ENCODE assay signal across 12 mouse cellular contexts in the genomic region with DNA sequence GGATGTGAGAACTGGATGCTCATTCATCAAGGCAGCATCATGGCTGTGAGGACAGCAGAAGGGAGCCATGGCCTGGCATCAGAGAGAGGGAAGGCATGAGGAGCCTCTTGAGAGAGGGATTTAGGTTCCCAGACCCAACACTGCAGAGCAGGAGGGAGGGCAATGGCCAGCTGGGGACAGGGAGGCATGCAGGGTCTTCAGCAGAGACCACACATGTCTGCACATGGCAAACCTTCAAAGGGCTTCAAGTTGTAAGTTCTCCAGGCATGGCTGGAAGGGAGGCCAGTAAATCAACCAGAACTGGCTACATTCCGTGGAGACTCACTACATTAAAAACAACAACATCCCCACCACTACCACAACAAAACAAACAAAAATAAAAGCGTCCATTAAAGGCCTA. TPM values are rescaled to one million over a fixed set of nuclear protein-coding genes. Genes with fewer than 3 reads are reported as not detected.
DNase-seq lines count a peak whose midpoint lies in the region; ATAC-seq and TF ChIP-seq lines count a peak whose summit lies in the region.
"Had no signal": no experiment of that assay in that cellular context is flagged by ENCODE, and none has a peak within 500 bp of the region (broad histone marks: within the 10 kb centered on the region; RNA-seq: fewer than 3 reads in every experiment).

No protein-coding gene starts in this region.

- no peak for TF ChIP-seq CTCF in heart, adult 2 months (IDR thresholded peaks at IDR 0.05)
- no peak for TF ChIP-seq CTCF in stomach, postnatal 0 days (IDR thresholded peaks at IDR 0.05; ENCODE audit: low read depth)

- no peak for DNase-seq in heart, adult 2 months
- DNase-seq in heart, adult 8-10 months (ENCODE audit: low spot score) = no peak
- no peak for DNase-seq in limb, embryonic 14.5 days (ENCODE audit: low spot score)
- DNase-seq in stomach, postnatal 0 days (ENCODE audit: low spot score) = no peak
- no peak for DNase-seq in adrenal gland, postnatal 36 days
- DNase-seq in left cerebral cortex, adult 11 months (ENCODE audit: low spot score) = no peak
- DNase-seq: B cell, adult 2 months; heart, postnatal 14 days had no signal

- no peak overlapping the region for H3K9ac ChIP-seq in heart, adult 2 months (ENCODE audit: low read depth, low read length)
- no peak overlapping the region for H3K9ac ChIP-seq in limb, embryonic 14.5 days (ENCODE audit: low read depth, low read length, severe bottlenecking)
- no peak overlapping the region for H3K9ac ChIP-seq in stomach, postnatal 0 days (ENCODE audit: low read length)

- H3K9me3 ChIP-seq in megakaryocyte, embryonic 14.5 days = no peaks in the 10 kb centered on the region
- no peaks in the 10 kb centered on the region for H3K9me3 ChIP-seq in limb, embryonic 14.5 days (ENCODE audit: control insufficient read depth, low read length)
- no peaks in the 10 kb centered on the region for H3K9me3 ChIP-seq in stomach, postnatal 0 days (ENCODE audit: control insufficient read depth, low read length)

- WGBS in heart, adult 2 months = 65% methylated on average over 2 of the region's 2 CpGs
- WGBS in limb, embryonic 14.5 days = 50% methylated on average over 2 of the region's 2 CpGs
- WGBS in stomach, postnatal 0 days = 72% methylated on average over 2 of the region's 2 CpGs

- H3K4me2 ChIP-seq in limb, embryonic 14.5 days (replicated peaks; ENCODE audit: low read depth, low read length, severe bottlenecking) = no peak overlapping the region
- no peak overlapping the region for H3K4me2 ChIP-seq in stomach, postnatal 0 days (replicated peaks; ENCODE audit: low read depth)
- H3K4me2 ChIP-seq: embryonic facial prominence, embryonic 13.5 days had no signal

- peaks cover 3% of the 10 kb centered on the region; the same call in 1 of the 2 replicates for H3K36me3 ChIP-seq in heart, adult 2 months (ENCODE audit: control insufficient read depth, insufficient read depth, low read length)
- peaks cover 23% of the 10 kb centered on the region for H3K36me3 ChIP-seq in megakaryocyte, embryonic 14.5 days (replicated peaks; ENCODE audit: low read length)
- H3K36me3 ChIP-seq in limb, embryonic 14.5 days (ENCODE audit: control insufficient read depth, insufficient read depth, low read length) = no peaks in the 10 kb centered on the region
- H3K36me3 ChIP-seq in stomach, postnatal 0 days (ENCODE audit: control insufficient read depth, insufficient read depth, low read length) = no peaks in the 10 kb centered on the region

- H3K27me3 ChIP-seq in heart, adult 2 months (ENCODE audit: control insufficient read depth, insufficient read depth, low read length) = no peaks in the 10 kb centered on the region
- H3K27me3 ChIP-seq in megakaryocyte, embryonic 14.5 days (replicated peaks) = no peaks in the 10 kb centered on the region
- no peaks in the 10 kb centered on the region for H3K27me3 ChIP-seq in limb, embryonic 14.5 days (ENCODE audit: control insufficient read depth, insufficient read depth, low read length)
- no peaks in the 10 kb centered on the region for H3K27me3 ChIP-seq in stomach, postnatal 0 days (ENCODE audit: control insufficient read depth, insufficient read depth, low read length)
- H3K27me3 ChIP-seq: embryonic facial prominence, embryonic 13.5 days; Patski had no signal

- TF ChIP-seq EP300 in heart, adult 2 months (IDR thresholded peaks at IDR 0.05; ENCODE audit: insufficient read depth, low read depth, low read length) = no peak
- no peak for TF ChIP-seq EP300 in stomach, postnatal 0 days (optimal IDR thresholded peaks at IDR 0.05)

- no peaks in the 10 kb centered on the region for H3K79me2 ChIP-seq in heart, adult 2 months (replicated peaks; ENCODE audit: control insufficient read depth, insufficient read depth, low read length)

- TF ChIP-seq POLR2A in heart, adult 2 months (IDR thresholded peaks at IDR 0.05; ENCODE audit: insufficient read depth, low read depth, low read length) = no peak
- TF ChIP-seq POLR2A in limb, embryonic 14.5 days (IDR thresholded peaks at IDR 0.05; ENCODE audit: borderline replicate concordance, extremely low read depth, insufficient read depth, insufficient read length) = no peak

- H3K4me1 ChIP-seq in heart, adult 2 months (ENCODE audit: control insufficient read depth, insufficient read depth, low read length) = peaks cover 15% of the 10 kb centered on the region
- peaks cover 76% of the 10 kb centered on the region for H3K4me1 ChIP-seq in megakaryocyte, embryonic 14.5 days
- peaks cover 17% of the 10 kb centered on the region for H3K4me1 ChIP-seq in limb, embryonic 14.5 days (ENCODE audit: control insufficient read depth, insufficient read depth, low read length)
- no peaks in the 10 kb centered on the region for H3K4me1 ChIP-seq in stomach, postnatal 0 days (replicated peaks; ENCODE audit: control insufficient read depth, insufficient read depth)

- no peak overlapping the region for H3K4me3 ChIP-seq in heart, adult 2 months
- H3K4me3 ChIP-seq in megakaryocyte, embryonic 14.5 days (replicated peaks) = peak overlapping the region; percentile 29
- no peak overlapping the region for H3K4me3 ChIP-seq in limb, embryonic 14.5 days (replicated peaks; ENCODE audit: low read length)
- H3K4me3 ChIP-seq in stomach, postnatal 0 days (ENCODE audit: low read depth, low read length) = no peak overlapping the region
- H3K4me3 ChIP-seq: embryonic facial prominence, embryonic 13.5 days had no signal

- ATAC-seq in megakaryocyte, adult 5-6 weeks (ENCODE audit: poor library complexity, severe bottlenecking) = no peak
- ATAC-seq in limb, embryonic 14.5 days (ENCODE audit: low FRiP score, low read depth) = no peak
- no peak for ATAC-seq in stomach, postnatal 0 days (ENCODE audit: low FRiP score, low TSS enrichment)
- ATAC-seq: Patski had no signal

- peak overlapping the region; percentile 75 for H3K27ac ChIP-seq in heart, adult 2 months
- 0 out of 2 replicates have a peak overlapping the region, but pooled peaks have one; percentile 53 for H3K27ac ChIP-seq in limb, embryonic 14.5 days (replicated peaks; ENCODE audit: low read depth, low read length)
- 0 out of 2 replicates have a peak overlapping the region, but pooled peaks have one; percentile 2 for H3K27ac ChIP-seq in stomach, postnatal 0 days (replicated peaks)

- intact Hi-C loops in heart, adult 2 months (cut with DNase I) = no loop called here

RNA-seq across cellular contexts. Expression of gene Rgs12, which starts 18.2 kb away (rescaled TPM):
- 10 to 100 TPM; 13.1 to 16.5 TPM for total RNA-seq in heart, adult 2 months (2021)
- polyA plus RNA-seq in heart, adult 2 months (2012; rRNA removed) = 26.2 and 27.7 TPM in 2 replicates
- total RNA-seq in heart, adult 8-10 months (2022) = 10 to 100 TPM; 14.3 to 18.7 (median 17.6) TPM
- 37.1 and 38.7 TPM in 2 replicates for polyA plus RNA-seq in megakaryocyte, embryonic 14.5 days (2012; ENCODE audit: insufficient read depth, low replicate concordance)
- total RNA-seq in megakaryocyte, adult 5-6 weeks (2015) = 5.7 and 8.5 TPM in 2 replicates
- 6.2 and 7.1 TPM in 2 replicates for total RNA-seq in megakaryocyte, adult 5-6 weeks (2017)
- polyA plus RNA-seq in limb, embryonic 14.5 days (2012; rRNA removed) = 40.4 and 48.1 TPM in 2 replicates
- polyA plus RNA-seq in limb, embryonic 14.5 days (2014; fragmentation: Nextera tagmentation; extraction: Ambion mirVana) = 32.6 and 39.0 TPM in 2 replicates
- polyA plus RNA-seq in stomach, postnatal 0 days (2015; fragmentation: Nextera tagmentation; extraction: Ambion mirVana) = 12.7 and 14.2 TPM in 2 replicates
- total RNA-seq in adrenal gland, postnatal 36 days (2021) = 10 to 100 TPM; 13.3 to 28.6 TPM

RNA-seq across cellular contexts. Expression of gene Msantd1, which starts 23.3 kb away (rescaled TPM):
- under 1 TPM in 1 of 2 experiments, not detected in 1; 0.66 TPM for total RNA-seq in heart, adult 2 months (2021)
- 0.96 and 1.0 TPM in 2 replicates for polyA plus RNA-seq in heart, adult 2 months (2012; rRNA removed)
- under 1 TPM; 0.16 to 0.72 (median 0.50) TPM for total RNA-seq in heart, adult 8-10 months (2022)
- 15.3 and 26.3 TPM in 2 replicates for polyA plus RNA-seq in megakaryocyte, embryonic 14.5 days (2012; ENCODE audit: insufficient read depth, low replicate concordance)
- 0.80 and 1.2 TPM in 2 replicates for total RNA-seq in megakaryocyte, adult 5-6 weeks (2015)
- total RNA-seq in megakaryocyte, adult 5-6 weeks (2017) = 0.44 TPM in 1 of 2 replicates, not detected in the other
- polyA plus RNA-seq in limb, embryonic 14.5 days (2012; rRNA removed) = 4.5 and 5.8 TPM in 2 replicates
- polyA plus RNA-seq in limb, embryonic 14.5 days (2014; fragmentation: Nextera tagmentation; extraction: Ambion mirVana) = 0.39 and 0.77 TPM in 2 replicates
- 0.24 and 0.36 TPM in 2 replicates for polyA plus RNA-seq in stomach, postnatal 0 days (2015; fragmentation: Nextera tagmentation; extraction: Ambion mirVana)
- 1 to 10 TPM; 1.5 to 2.5 TPM for total RNA-seq in adrenal gland, postnatal 36 days (2021)

Comparison
In these comparisons a context has a peak if more than half of its experiments do, and no peak if none do; other contexts are left out.
1. H3K27ac ChIP-seq: peak in every context shown above with its lines; median percentile 75 in heart, adult 2 months; 53 in limb, embryonic 14.5 days; 2 in stomach, postnatal 0 days.